1 mouse cellular context compared by ENCODE assay signal in genomic region chr4:54926456-54926855, GRCm38 (mm10). TPM values are rescaled to one million over a fixed set of nuclear protein-coding genes. Genes with fewer than 3 reads are reported as not detected.
"Had no signal": no experiment of that assay in that cellular context is flagged by ENCODE, and none has a peak within 500 bp of the region (broad histone marks: within the 10 kb centered on the region; RNA-seq: fewer than 3 reads in every experiment).

No protein-coding gene starts in this region.

RNA-seq across cellular contexts. Expression of gene Zfp462, which starts 18.4 kb away (rescaled TPM):
- total RNA-seq: neutrophil, adult 5-6 weeks had no signal
